26 mouse cellular contexts compared by ENCODE assay signal in the genomic region with DNA sequence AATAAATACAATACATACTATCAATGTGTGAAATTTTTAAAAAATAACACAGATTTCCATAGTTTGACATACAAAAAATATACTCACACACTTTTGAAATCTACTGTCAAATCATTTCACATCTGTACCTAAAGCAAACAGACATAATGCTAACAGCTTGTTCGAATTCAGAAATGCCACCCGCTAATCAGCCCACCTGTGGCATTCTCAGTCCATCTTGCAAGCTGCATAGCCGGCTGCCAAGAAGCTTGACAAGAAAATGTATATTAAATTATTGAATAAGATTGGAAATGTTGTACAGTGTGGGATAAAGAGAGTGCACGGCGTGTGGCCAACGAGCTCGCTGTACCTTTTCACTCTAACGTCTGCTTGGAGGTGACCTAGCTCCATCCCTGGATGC. TPM values are rescaled to one million over a fixed set of nuclear protein-coding genes. Genes with fewer than 3 reads are reported as not detected.
DNase-seq lines count a peak whose midpoint lies in the region; ATAC-seq and TF ChIP-seq lines count a peak whose summit lies in the region.
"Had no signal": no experiment of that assay in that cellular context is flagged by ENCODE, and none has a peak within 500 bp of the region (broad histone marks: within the 10 kb centered on the region; RNA-seq: fewer than 3 reads in every experiment).

No protein-coding gene starts in this region.

- peak; percentile 62 for DNase-seq in forebrain, embryonic 14.5 days (ENCODE audit: low spot score)
- DNase-seq in layer of hippocampus, adult 2 months (ENCODE audit: low spot score in 2 of 2): no peak
- DNase-seq in layer of hippocampus, postnatal 25 days (ENCODE audit: extremely low spot score in 1 of 2, low spot score in 1 of 2): no peak
- peak; percentile 58 for DNase-seq in forebrain, postnatal 0 days
- no peak for DNase-seq in thymus, postnatal 0 days (ENCODE audit: low spot score)
- DNase-seq: adrenal gland, postnatal 10 days; adrenal gland, postnatal 36 days; B cell, adult 2 months; cerebellum, adult 18-20 months; cerebellum, adult 9-10 months; cerebellum, postnatal 25 days; gastrocnemius, adult 2 months; gastrocnemius, postnatal 14 days; heart, adult 11 months; kidney, adult 18-20 months; kidney, adult 9 months had no signal

- H3K9me3 ChIP-seq in forebrain, embryonic 14.5 days (replicated peaks; ENCODE audit: control insufficient read depth, low read length): no peaks in the 10 kb centered on the region
- H3K9me3 ChIP-seq in forebrain, embryonic 12.5 days: no peaks in the 10 kb centered on the region
- H3K9me3 ChIP-seq in forebrain, postnatal 0 days (ENCODE audit: low read length): no peaks in the 10 kb centered on the region
- H3K9me3 ChIP-seq: embryonic facial prominence, embryonic 12.5 days; embryonic facial prominence, embryonic 15.5 days; hindbrain, embryonic 12.5 days; hindbrain, embryonic 15.5 days had no signal

- H3K27me3 ChIP-seq in forebrain, embryonic 14.5 days (replicated peaks; ENCODE audit: control insufficient read depth, insufficient read depth, low read length): no peaks in the 10 kb centered on the region
- H3K27me3 ChIP-seq in forebrain, embryonic 12.5 days: no peaks in the 10 kb centered on the region
- no peaks in the 10 kb centered on the region for H3K27me3 ChIP-seq in forebrain, postnatal 0 days (ENCODE audit: insufficient read depth, low read length)
- H3K27me3 ChIP-seq: embryonic facial prominence, embryonic 12.5 days; embryonic facial prominence, embryonic 15.5 days; hindbrain, embryonic 12.5 days; hindbrain, embryonic 15.5 days; Patski had no signal

- H3K27ac ChIP-seq in forebrain, embryonic 14.5 days (ENCODE audit: low read depth, low read length): no peak overlapping the region
- no peak overlapping the region for H3K27ac ChIP-seq in forebrain, embryonic 12.5 days
- peak overlapping the region; percentile 86 for H3K27ac ChIP-seq in layer of hippocampus, adult 2 months
- peak overlapping the region; percentile 67 for H3K27ac ChIP-seq in forebrain, postnatal 0 days (ENCODE audit: low read depth, low read length)
- H3K27ac ChIP-seq: embryonic facial prominence, embryonic 12.5 days; embryonic facial prominence, embryonic 15.5 days; gastrocnemius, adult 2 months; hindbrain, embryonic 12.5 days; hindbrain, embryonic 15.5 days had no signal

- H3K4me3 ChIP-seq in forebrain, embryonic 14.5 days (ENCODE audit: low read depth, low read length): no peak overlapping the region
- H3K4me3 ChIP-seq in forebrain, embryonic 12.5 days (replicated peaks): no peak overlapping the region
- H3K4me3 ChIP-seq in layer of hippocampus, adult 2 months: no peak overlapping the region
- H3K4me3 ChIP-seq in forebrain, postnatal 0 days (ENCODE audit: low read depth, low read length): no peak overlapping the region
- H3K4me3 ChIP-seq: embryonic facial prominence, embryonic 12.5 days; embryonic facial prominence, embryonic 15.5 days; gastrocnemius, adult 2 months; hindbrain, embryonic 12.5 days; hindbrain, embryonic 15.5 days had no signal

- WGBS in forebrain, embryonic 14.5 days: 71% methylated on average over 8 of the region's 8 CpGs
- WGBS in forebrain, embryonic 12.5 days: 83% methylated on average over 8 of the region's 8 CpGs
- WGBS in forebrain, postnatal 0 days: 54% methylated on average over 8 of the region's 8 CpGs

- peaks cover 6% of the 10 kb centered on the region for H3K4me1 ChIP-seq in forebrain, embryonic 14.5 days (ENCODE audit: control insufficient read depth, insufficient read depth, low read length)
- peaks cover 14% of the 10 kb centered on the region; the same call in 1 of the 2 replicates for H3K4me1 ChIP-seq in forebrain, embryonic 12.5 days
- H3K4me1 ChIP-seq in forebrain, postnatal 0 days (ENCODE audit: insufficient read depth): 0 out of 2 replicates have a peak, but pooled peaks cover 6% of the 10 kb centered on the region
- H3K4me1 ChIP-seq: embryonic facial prominence, embryonic 12.5 days; embryonic facial prominence, embryonic 15.5 days had no signal

- ATAC-seq in forebrain, embryonic 14.5 days: peak; percentile 37; the same call in 1 of the 2 replicates
- ATAC-seq in forebrain, embryonic 12.5 days (ENCODE audit: low FRiP score): no peak
- peak; percentile 26; the same call in 1 of the 2 replicates for ATAC-seq in forebrain, postnatal 0 days
- ATAC-seq: inflammation-experienced regulatory T-cells, adult 6 months; intestine, embryonic 16.5 days; Patski had no signal

- H3K4me2 ChIP-seq in forebrain, embryonic 14.5 days (ENCODE audit: low read length): no peak overlapping the region
- H3K4me2 ChIP-seq in forebrain, embryonic 12.5 days: no peak overlapping the region
- H3K4me2 ChIP-seq in forebrain, postnatal 0 days (ENCODE audit: low read depth): no peak overlapping the region
- H3K4me2 ChIP-seq: embryonic facial prominence, embryonic 12.5 days; embryonic facial prominence, embryonic 15.5 days; heart, embryonic 11.5 days; hindbrain, embryonic 12.5 days had no signal

- TF ChIP-seq CTCF in layer of hippocampus, adult 2 months (conservative IDR thresholded peaks at IDR 0.05): no peak
- no peak for TF ChIP-seq CTCF in forebrain, postnatal 0 days (IDR thresholded peaks at IDR 0.05; ENCODE audit: low read depth)

- H3K36me3 ChIP-seq in forebrain, embryonic 14.5 days (ENCODE audit: control insufficient read depth, insufficient read depth, low read length): no peaks in the 10 kb centered on the region
- H3K36me3 ChIP-seq in forebrain, embryonic 12.5 days (replicated peaks): no peaks in the 10 kb centered on the region
- no peaks in the 10 kb centered on the region for H3K36me3 ChIP-seq in forebrain, postnatal 0 days (ENCODE audit: insufficient read depth)
- H3K36me3 ChIP-seq: embryonic facial prominence, embryonic 12.5 days; embryonic facial prominence, embryonic 15.5 days; G1E; hindbrain, embryonic 12.5 days; hindbrain, embryonic 15.5 days had no signal

- no peak overlapping the region for H3K9ac ChIP-seq in forebrain, embryonic 14.5 days (ENCODE audit: low read length)
- no peak overlapping the region for H3K9ac ChIP-seq in forebrain, embryonic 12.5 days
- H3K9ac ChIP-seq in forebrain, postnatal 0 days: no peak overlapping the region
- H3K9ac ChIP-seq: embryonic facial prominence, embryonic 12.5 days; embryonic facial prominence, embryonic 15.5 days; hindbrain, embryonic 12.5 days; hindbrain, embryonic 15.5 days had no signal

RNA-seq across cellular contexts. Expression of gene Zbtb18, which starts 52.2 kb away (rescaled TPM):
- 102 and 109 TPM in 2 replicates for polyA plus RNA-seq in forebrain, embryonic 14.5 days (2014; fragmentation: Nextera tagmentation; extraction: Ambion mirVana)
- 21.3 and 21.6 TPM in 2 replicates for polyA plus RNA-seq in forebrain, embryonic 12.5 days (2016; fragmentation: Nextera tagmentation; extraction: Ambion mirVana)
- 100 to 1,000 TPM; 585 to 647 TPM for total RNA-seq in layer of hippocampus, adult 2 months (2021)
- 100 to 1,000 TPM; 563 to 635 TPM for total RNA-seq in layer of hippocampus, postnatal 25 days (2021)
- 301 and 445 TPM in 2 replicates for total RNA-seq in forebrain, postnatal 0 days (2014; rRNA removed)
- 88.6 and 138 TPM in 2 replicates for polyA plus RNA-seq in forebrain, postnatal 0 days (2015; fragmentation: Nextera tagmentation; extraction: Ambion mirVana)
- 5.9 and 7.1 TPM in 2 replicates for polyA plus RNA-seq in thymus, postnatal 0 days (2015; fragmentation: Nextera tagmentation; extraction: Ambion mirVana)

Comparison
In these comparisons a context has a peak if more than half of its experiments do, and no peak if none do; other contexts are left out.
1. H3K27ac ChIP-seq: peak in layer of hippocampus, adult 2 months (single experiment) and forebrain, postnatal 0 days (single experiment); none in forebrain, embryonic 14.5 days (single experiment) and forebrain, embryonic 12.5 days (single experiment).
2. DNase-seq: peak in forebrain, embryonic 14.5 days (single experiment) and forebrain, postnatal 0 days (single experiment); none in layer of hippocampus, adult 2 months (0 of 2), layer of hippocampus, postnatal 25 days (0 of 2) and thymus, postnatal 0 days (single experiment).